Mouse (Mus musculus) heart, adult 8-10 months (tissue): Measurements from ENCODE around the gene Polr2m. TPM values are rescaled to one million over a fixed set of nuclear protein-coding genes. Genes with fewer than 3 reads are reported as not detected.
A peak's percentile ranks its signal among the peaks of the same experiment; 100 is the strongest.
"Not testable (repeated sequence)": the region's sequence is repeated elsewhere in the genome, so short reads cannot be mapped to it uniquely, and the experiment has no call there.

ENCODE experiments used
- DNase-seq: peaks from one replicate; pipeline ENCODE4 v3.0.0; 2022; ENCODE audit warnings: low spot score
- total RNA-seq, 4 experiments: library from RNA; stranded (reverse); gene quantifications; 2 replicates each; pipeline ENCODE4 v1.2.4; 2022

The Polr2m gene
- total RNA-seq: 100 to 1,000 TPM; 290 to 334 (median 304) TPM

DNA sequence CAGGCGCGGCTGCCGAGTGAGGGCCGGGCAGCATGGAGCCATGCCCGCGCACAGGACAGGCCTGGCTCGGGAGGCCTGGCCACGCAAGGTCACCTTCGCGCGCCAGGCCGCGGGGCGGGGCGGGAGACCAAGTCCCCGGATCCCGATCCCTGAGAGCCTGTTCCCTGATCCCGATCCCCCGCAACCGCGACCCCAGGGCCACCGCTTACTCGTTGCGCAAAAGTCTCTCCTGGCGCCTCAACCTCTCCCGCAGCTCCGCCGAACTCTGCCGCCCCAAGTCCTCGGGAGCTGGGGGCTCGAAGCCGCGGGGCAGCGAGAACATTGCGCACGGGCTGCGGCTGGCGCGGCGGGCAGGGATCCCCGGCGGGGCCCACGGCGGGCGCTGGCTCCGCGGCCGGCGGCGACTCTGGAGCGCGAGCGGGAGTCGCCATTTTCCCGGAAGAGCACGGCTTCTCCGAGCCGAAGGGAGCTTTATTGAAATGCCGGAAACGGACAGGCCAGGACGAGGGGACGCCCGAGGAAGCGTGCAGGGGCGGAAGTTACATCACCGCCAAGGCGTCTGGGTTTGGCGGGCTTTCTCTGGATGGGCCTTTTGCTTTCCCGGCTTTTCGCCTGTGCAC is at the start of gene Polr2m:
TSS of gene Polr2m (minus strand) at position 461 of the 620 bp plus-strand sequence.
- DNase-seq: peak; percentile 98

DNA sequence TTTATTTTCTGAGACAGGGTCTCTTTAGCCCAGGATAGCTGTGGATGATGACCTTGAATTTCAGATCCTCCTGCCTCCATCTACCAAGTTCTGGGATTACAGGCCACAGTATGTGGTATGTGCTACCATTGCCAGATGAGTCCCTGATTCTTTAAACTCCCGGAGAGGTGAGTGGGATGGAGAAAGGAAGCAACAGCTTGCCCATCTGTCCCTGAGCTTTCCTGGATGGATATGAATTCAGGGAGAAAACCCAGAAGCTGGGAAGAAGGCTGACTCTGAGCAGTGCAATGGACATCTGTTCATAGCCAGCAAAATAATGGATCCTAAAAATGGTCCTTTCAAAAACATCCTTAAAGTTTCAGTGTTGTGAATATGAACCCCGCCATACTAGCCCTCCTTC is 49.3 kb upstream of the Polr2m start:
- DNase-seq: no peak

DNA sequence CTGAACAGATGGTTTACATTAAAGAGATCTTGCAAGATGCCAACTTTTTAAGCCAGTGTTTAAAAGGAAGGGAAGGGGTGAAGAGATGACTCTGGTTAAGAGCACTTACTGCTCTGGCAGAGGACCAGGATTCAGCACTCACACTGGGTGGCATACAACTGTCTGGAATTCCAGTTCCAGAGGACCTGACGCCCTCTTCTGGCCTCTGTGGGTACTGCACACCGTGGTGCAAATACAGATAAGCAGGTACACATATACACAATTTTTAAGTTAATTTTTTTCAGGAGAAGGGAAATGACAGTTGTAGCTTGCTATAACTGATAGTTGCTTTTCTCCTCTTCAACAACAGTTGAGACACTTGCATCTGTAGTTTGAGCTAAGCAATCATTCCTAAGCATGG is 44.2 kb upstream of the Polr2m start:
- DNase-seq: no peak

- no peak for DNase-seq
Measured at GRCm38 (mm10) chr9:71527438-71527837, 41.7 kb upstream of the Polr2m start.

DNA sequence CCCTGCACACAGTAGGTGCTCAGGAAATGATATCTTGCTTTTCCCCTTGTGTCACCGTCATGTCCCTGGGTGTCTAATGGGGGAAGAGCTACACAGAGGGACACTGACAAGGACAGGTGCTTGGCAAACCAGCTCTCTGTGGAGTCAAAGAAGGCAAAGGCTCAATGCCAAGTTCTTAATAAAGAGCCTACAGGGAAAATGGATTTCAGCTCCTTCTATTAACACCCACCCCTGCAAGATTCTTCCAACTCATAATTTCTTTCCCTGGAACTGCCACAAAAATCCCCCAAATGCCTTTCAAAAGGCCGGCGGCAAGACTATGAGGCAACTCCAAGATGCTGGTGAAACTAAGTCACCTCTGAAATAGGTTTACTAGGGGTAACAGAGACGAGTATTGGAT is 38.2 kb upstream of the Polr2m start:
- peak; percentile 19 for DNase-seq

DNA sequence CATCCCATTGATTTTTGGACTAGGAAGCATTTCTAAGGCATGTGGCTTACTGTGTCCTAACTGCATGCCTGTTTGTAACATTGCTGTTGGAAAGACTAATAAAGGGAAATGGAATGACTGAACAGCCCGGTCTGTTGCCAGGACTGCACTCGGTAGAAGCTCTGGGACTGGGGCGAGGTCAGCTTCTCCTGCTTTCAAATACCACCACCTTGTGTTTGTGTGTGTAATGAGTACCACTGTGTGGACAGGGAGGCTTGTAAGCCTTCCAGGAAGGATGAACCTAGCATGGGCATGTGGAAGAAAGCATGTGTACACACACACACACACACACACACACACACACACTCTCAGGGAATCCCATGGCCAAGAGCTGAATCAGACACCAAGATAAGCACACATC is 34.1 kb upstream of the Polr2m start:
- no peak for DNase-seq

- DNase-seq: no peak
Measured at GRCm38 (mm10) chr9:71517487-71517886, 31.8 kb upstream of the Polr2m start.

DNA sequence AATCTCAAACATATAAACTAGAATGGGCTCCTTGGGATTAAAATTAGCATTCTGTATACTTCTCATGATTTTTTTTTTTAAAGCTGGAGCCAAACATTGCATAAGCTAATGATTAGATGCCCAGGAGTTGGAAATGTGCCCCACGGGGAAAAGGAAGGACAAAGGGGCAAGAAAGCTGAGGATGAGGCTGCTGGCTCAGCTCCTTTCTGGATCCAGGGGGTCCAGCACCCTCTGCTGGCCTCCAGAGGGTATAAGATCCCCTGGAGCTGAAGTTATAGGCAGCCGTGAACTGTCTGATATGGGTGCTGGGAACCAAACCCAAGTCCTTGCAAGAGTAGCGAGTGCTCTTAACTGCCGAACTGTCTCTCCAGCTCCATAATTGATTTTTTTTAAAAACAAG is 30.1 kb upstream of the Polr2m start:
- no peak for DNase-seq

DNA sequence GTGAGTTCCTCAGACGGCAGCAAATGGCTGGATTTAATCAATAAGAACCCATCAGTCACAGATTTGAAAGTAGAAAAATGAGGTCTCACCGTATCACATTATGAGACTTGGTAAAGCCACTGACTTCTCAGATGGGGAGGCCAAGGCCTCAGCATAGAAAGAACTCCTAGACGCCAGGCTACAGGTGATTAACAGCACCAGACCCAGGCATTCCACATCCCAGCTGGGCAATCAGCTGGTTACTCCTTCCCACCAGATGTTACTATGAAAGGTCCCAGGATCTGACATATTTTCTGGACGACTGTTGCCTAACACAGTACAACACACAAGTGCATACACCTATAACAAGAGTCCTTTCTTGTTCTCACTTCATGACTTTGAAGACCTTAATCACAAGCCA is 27.8 kb upstream of the Polr2m start:
- DNase-seq: no peak

GRCm38 (mm10) chr9:71512899-71513298 is 27.2 kb upstream of the Polr2m start:
- DNase-seq: no peak

GRCm38 (mm10) chr9:71498391-71499182 is 12.9 kb upstream of the Polr2m start:
- DNase-seq: peak; percentile 24

- no peak for DNase-seq
Measured at GRCm38 (mm10) chr9:71496637-71497036, 10.9 kb upstream of the Polr2m start.

GRCm38 (mm10) chr9:71493771-71494170 is 8.0 kb upstream of the Polr2m start:
- no peak for DNase-seq

- DNase-seq: no peak
Measured at GRCm38 (mm10) chr9:71492296-71493025, 6.7 kb upstream of the Polr2m start.

DNA sequence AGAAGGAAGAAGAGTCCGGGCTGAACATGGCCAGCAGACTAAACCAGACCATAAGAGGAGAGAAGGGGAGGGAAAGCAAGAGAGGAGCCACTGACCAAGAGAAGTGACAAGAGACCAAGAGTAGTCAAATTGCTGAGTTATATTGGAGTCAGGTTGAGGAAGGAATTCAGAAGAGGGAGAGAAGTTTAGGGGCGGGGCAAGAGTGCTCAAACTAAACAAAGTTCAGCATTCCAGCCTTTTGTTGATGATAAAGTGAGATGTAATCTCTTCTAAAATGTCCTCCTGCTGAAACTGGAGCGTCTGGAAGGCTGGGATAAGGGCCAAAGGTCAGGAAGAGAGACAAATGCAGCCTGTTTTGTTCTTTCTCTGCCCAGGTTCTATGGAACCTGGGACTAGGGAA is 4.3 kb upstream of the Polr2m start:
- no peak for DNase-seq

- no peak for DNase-seq
Measured at GRCm38 (mm10) chr9:71486127-71486526, 392 bp upstream of the Polr2m start.

DNA sequence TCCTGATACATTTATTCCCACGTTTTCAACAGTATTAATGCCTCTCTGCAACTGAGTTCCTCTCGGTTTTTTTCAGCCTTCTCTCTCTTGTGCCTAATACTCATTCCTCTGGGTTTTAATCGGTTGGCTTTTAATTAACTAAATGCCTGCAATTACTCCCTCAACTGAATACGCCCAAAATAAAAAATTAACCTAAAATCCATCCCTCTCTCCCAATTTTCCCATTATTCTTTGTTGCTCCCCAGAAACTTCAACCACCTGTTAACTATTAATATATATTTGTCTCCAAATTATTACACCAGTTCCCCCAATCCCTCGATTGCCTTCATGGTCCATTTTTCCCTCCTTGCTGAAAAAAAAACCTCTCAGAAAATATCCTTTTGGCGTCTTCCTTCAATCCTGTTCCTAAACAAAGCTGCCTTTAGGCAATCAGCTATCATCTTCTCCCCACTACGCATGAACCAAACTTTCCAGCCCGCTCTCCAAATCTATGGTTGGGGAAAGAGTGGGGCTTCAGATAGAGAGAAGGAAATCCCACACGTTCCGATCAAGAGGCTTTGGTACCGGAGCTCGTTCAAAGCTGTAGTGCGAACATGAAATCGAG is 762 bp downstream of the Polr2m start:
- no peak for DNase-seq

DNA sequence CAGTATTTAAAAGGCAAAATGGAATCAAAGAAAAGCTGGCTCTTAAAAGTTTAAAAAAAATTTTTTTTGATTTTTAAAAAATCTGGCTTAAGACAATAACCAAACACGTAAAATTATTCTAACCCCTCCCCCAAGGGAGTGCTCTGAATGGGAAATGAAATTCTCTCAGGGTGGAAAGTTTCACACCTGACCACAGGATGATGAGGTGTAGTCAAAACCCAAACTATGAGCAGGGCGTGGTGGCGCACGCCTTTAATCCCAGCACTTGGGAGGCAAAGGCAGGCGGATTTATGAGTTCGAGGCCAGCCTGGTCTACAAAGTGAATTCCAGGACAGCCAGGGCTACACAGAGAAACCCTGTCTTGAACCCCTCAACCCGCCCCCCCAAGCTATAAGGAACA is 1.9 kb downstream of the Polr2m start:
- DNase-seq: not testable (repeated sequence)

GRCm38 (mm10) chr9:71480305-71480704 is 5.4 kb downstream of the Polr2m start:
- no peak for DNase-seq

DNA sequence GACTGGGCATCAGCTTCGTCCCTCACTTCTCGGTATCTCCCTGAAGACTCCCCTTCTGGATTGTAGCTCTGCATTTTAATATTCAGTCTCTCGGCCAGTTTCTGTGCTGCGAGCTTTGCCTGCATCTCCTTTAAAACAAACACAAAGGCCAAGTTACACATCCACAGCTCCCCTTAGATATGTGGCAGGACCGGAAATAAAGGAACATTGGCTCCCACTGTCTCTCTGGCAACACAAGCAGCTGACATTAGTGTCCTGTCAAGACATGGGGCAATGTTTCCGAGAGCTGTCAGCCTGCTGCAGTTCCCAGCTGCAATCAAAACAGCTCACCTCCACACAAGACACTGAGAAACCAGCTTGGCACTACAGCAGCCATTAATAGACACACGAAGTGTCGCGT is 6.3 kb downstream of the Polr2m start:
- no peak for DNase-seq

DNA sequence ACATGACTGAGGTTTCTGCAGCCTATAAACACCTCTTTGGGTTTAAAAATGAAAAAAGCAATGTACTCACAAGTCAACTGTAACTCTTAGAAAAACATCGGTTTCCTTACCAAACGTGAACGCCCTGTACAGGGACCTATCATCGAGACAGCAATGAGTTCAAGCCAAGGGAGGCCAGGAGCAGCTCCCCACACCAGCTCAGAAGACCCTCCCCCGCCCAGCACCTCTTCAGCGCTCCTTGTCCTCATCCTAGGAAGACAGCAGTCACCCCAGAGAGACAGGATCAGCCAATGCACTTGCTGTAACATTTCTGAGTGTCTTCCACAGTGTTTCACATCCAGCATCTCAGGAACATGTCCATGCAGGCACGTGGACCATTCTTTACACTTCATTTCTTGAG is 7.1 kb downstream of the Polr2m start:
- no peak for DNase-seq

- DNase-seq: no peak
Measured at GRCm38 (mm10) chr9:71476601-71477000, 9.1 kb downstream of the Polr2m start.
